Mouse (Mus musculus) testis, adult 2 months (tissue): ENCODE data around the gene Hist1h4k.

Experiments
- CTCF ChIP-seq: fragments of 200-500 bp; IDR thresholded peaks from 2 replicates; pipeline ENCODE4 v1.5.1; 2012; ENCODE audit warnings: low read depth, mild to moderate bottlenecking, inconsistent platforms, low read length, moderate library complexity; ENCODE audit not compliant: control insufficient read depth, insufficient read depth, insufficient replicate concordance
- POLR2A ChIP-seq: fragments of 200-500 bp; IDR thresholded peaks from 2 replicates; pipeline ENCODE4 v1.6.1; 2012; ENCODE audit warnings: low read depth, mild to moderate bottlenecking, inconsistent platforms, low read length, moderate library complexity; ENCODE audit not compliant: control insufficient read depth

DNA sequence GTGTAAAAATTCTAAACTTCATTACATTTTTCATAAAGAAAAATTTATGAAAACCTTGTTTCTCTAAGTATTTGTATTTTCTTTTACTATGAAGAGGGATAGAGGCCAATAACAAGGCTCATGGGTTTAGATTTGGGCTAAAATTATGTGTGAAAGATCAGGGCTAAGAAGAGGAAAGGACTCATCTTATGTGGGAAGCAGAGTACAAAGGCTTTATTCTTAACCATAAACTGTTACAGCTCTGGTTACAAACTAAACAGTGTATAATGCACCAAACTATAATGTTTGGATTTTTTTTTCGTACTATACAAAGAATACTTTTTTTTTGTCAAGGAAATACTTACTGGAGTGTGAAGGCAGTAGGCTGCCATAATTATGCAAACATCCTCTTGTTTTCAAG, 5.4 kb upstream of the Hist1h4k start:
- TF ChIP-seq POLR2A: no peak
- TF ChIP-seq CTCF: no peak
